Mouse (Mus musculus): Measurements from ENCODE around the gene Lmtk3.

Gene Lmtk3

DNA sequence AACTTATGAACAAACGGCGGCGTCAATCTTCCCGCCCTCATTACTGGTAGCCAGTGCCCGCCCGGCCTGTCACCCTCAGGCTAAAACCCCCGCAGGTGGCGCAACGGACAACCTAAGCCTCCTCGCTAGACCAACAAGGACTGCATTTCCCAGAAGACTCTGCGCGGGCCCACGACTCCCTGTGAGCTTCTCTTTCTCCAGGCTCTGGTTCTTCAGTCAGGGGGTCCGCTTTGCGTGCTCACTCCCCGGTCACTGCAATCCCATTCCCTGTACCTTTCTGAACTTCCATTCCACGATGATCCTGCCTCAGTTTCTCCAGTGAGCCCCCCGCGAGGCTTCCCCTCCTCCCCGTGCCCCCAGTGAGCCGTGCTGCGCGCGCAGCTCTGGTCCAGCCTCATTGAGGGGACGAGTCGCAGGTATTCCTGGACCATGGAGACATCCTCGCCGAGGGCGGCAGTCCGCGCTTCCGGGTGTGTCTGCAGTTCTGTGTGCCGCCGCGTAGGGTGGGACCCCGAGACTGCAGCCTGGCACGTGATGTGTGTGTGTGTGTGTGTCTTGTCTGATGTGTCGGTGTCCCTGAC, at the start of gene Lmtk3:
Lmtk3 (plus strand) TSS at position 228 of the 581 bp plus-strand sequence.
- DNase-seq (ENCODE audit: low spot score): no peak

DNA sequence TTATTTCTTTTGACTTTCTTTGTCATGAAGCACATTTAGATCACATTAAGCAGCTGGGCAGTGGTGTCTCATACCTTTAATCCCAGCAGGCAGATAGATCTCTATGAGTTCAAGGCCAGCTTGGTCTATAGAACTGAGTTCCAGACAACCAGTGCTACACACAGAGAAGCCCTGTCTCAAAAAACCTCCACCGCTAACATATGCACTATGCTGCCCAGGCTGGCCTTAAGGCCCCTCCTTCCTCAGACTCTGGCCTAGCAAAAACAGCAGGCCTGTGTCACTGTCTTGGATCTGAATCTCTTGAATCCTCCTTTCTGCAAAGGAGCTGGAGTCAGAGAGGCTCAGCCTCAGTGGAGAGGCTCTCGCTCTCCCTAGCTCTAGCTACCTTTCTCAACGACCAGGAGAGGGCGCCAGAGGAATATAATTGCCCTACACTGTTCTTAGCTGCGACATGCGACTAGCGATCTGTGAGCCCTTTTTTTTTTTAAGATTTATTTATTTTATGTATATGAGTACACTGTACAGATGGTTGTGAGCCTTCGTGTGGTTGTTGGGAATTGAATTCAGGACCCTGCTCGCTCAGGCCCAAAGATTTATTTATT, 44.3 kb upstream of the Lmtk3 start:
- DNase-seq (ENCODE audit: low spot score): peak; percentile 81

- DNase-seq (ENCODE audit: low spot score): no peak
Measured at GRCm38 (mm10) chr7:45739820-45740219, 43.7 kb upstream of the Lmtk3 start.

GRCm38 (mm10) chr7:45741308-45741707, 42.2 kb upstream of the Lmtk3 start:
- DNase-seq (ENCODE audit: low spot score): no peak

DNA sequence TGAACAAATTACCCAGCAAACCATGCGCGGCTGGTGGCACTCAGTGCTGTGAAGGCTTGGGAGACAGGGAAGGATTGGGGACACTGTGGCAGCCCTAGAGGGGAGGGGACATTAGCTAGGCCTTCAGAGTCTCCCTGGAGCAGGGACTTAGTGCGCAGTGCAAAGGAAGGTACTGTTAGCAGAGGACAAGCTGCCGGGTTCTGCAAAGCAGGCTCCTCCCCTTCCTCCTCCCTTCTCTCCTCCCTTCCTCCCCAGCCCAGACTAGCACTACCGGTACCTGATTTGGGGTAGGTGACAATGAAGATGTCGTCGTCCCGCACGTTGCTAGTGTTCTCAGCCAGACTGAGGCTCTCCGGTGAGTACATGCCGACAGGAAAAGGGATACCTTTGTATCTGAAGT, 41.8 kb upstream of the Lmtk3 start:
- no peak for DNase-seq (ENCODE audit: low spot score)

- DNase-seq (ENCODE audit: low spot score): no peak
Measured at GRCm38 (mm10) chr7:45742338-45742737, 41.2 kb upstream of the Lmtk3 start.

DNA sequence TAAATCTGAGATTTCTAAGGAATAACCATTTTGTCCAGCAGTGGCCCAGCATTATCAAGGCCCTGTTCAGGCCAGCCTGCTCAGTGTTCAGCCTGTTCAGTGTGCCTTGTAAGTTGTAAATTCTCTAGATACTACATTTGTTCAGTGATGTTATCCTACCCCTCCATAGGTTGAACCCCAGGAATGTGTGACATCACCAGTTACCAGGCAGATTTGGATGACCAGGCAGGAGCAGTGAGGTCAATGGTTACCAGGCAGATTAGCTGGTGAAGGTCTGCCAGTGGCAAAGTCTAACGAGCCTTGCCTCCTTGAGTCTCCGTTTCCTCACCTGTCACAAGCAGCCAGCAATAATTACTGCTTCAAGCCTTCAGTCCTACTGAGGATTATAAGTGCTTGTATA, 39.2 kb upstream of the Lmtk3 start:
- DNase-seq (ENCODE audit: low spot score): no peak

GRCm38 (mm10) chr7:45746518-45746917, 37.0 kb upstream of the Lmtk3 start:
- DNase-seq (ENCODE audit: low spot score): no peak

DNA sequence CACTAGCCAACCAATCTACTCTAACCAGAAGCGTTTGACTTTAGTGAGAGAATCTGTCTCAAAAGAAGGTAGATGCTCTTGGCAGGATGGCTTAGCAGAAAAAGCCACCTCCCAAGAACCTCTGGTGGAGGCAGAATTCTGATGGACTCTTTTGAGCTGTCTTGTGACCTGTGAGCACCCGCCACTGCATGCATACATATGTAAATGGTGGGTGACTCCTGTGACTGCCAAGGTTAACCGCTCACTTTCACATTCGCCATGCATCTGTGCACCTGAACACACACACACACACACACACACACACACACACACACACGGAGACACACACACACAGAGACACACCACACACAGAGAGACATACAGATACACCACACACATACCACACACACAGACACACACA, 36.1 kb upstream of the Lmtk3 start:
- DNase-seq (ENCODE audit: low spot score): no peak

- no peak for DNase-seq (ENCODE audit: low spot score)
Measured at GRCm38 (mm10) chr7:45748110-45748509, 35.4 kb upstream of the Lmtk3 start.

DNA sequence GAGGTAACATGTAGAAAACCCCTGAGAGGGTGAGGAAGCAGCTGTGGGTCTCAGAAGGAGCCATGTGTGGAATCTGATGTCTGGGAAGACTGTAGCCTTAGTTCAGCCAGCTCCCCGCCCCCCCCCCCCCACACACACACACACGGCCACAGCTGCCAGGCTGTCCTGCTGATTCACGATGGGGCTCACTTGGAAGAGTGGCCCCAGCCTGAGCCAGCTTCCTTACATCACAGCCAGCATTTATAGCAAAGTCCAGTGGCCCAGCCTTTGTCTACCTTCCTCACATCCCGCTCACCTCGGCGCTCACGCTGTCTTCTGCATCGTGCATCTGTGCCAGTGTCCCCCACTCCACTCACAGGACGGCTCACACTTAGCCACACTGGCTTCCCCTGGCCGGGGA, 34.1 kb upstream of the Lmtk3 start:
- no peak for DNase-seq (ENCODE audit: low spot score)

- DNase-seq (ENCODE audit: low spot score): no peak
Measured at GRCm38 (mm10) chr7:45750162-45750561, 33.4 kb upstream of the Lmtk3 start.

GRCm38 (mm10) chr7:45755703-45756102, 27.8 kb upstream of the Lmtk3 start:
- DNase-seq (ENCODE audit: low spot score): no peak

DNA sequence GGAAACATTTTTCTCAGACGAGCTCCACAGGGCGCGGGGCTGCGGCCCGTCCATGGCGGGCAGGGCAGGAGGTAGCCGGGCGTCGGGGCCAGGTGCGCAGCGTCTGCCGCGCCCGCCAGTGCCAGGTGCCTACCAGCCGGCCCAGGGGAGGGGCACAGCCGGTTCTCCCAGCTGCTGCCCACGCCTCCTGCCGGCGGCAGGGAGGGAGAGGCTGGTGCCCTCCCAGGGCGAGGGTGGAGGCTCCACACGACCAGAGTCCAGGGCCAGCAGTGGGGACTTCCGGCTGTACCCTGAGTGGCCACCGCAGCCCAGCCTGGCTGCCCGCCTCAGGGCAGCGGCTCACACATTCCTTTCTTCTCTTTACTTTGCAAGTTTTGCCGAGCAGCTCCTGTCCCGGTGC, 24.1 kb upstream of the Lmtk3 start:
- DNase-seq (ENCODE audit: low spot score): no peak

DNA sequence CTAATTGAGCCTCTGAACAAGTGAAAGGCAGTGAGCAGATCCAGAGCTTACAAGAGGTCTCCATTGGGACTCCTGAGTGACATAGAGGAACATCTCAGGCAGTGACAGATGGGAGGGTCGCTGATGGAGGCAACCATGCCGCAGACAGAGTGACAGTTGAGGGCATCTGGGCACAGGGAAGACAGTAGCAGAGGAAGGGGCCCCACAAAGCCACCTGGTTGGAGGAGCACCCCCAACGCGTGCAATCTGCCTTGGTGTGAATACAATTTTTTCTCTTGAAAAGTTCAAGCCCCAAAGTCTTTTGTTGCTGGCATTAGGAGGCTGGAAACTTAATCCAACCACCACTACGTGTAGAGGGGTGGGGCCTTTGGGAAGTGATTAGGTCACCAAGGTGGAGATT, 23.4 kb upstream of the Lmtk3 start:
- no peak for DNase-seq (ENCODE audit: low spot score)

DNA sequence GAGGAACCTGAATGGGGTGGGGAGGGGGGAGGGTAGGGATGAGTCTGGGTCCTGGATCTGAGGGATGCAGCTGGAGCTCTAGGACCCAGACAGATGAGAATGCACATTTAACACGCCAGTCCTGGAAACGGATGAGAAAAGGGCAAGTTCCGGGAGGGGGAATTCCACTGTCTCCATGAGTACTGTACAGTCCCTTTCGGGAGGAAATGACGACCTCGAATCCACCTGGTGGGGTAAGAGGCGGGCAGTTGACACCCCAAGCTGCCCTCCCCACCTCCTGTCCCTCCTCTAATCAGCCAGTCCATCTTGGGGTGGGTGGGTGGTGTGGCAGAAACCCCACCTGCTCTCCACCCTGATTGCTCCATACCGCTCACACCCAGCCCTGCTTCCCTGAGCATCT, 17.5 kb upstream of the Lmtk3 start:
- no peak for DNase-seq (ENCODE audit: low spot score)

GRCm38 (mm10) chr7:45766764-45767163, 16.8 kb upstream of the Lmtk3 start:
- no peak for DNase-seq (ENCODE audit: low spot score)

GRCm38 (mm10) chr7:45767500-45767899, 16.0 kb upstream of the Lmtk3 start:
- no peak for DNase-seq (ENCODE audit: low spot score)

DNA sequence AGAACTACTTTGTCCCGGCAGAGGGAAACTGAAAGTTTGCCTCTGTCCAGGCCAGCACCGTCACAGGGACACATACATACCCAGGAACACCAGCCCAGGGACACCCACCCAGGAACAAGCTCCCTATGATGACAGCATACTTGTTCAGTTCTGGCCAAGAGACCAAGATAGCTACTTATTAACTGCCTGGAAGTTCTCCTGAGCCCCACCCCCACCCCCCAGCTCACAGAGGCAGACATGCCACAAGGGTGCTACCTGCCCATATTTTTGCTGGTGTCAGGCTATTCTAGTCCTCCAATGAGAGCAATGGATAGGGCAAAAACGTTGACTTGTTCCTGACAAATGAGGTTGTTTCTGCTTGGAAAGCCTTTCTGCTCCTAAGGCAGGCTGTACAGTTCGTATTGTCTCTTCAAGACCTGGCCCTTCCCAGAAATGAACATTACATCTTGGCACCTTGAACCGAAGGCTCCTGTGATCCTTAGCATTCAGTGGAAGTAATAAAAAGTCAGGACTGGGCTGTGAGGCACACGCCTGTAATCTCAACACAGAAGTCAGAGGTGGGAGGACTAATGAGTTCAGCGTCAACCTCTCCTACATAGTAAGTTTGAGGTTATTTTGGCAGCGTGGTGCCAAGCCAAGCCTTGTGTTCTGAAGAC, 13.0 kb upstream of the Lmtk3 start:
- DNase-seq (ENCODE audit: low spot score): no peak

DNA sequence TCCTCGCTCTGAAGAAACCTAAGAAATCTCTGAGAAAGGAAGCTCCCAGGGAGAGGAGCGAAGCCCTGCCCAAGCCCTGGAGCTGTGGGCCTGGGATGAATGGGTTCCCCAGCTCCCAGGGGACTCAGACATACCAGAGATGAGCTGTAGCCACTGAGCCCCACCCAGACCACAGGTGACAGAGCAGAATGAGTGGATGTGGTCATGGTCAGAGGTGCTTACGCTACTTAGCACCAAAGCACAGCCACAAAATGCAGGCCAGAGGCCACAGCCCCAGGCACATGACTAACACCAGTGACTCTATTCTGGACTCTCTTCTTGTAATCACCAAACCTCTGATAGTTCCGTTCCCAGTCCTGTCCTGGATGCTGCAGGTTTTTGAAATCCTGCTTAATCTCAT, 12.4 kb upstream of the Lmtk3 start:
- no peak for DNase-seq (ENCODE audit: low spot score)

GRCm38 (mm10) chr7:45775237-45775636, 8.3 kb upstream of the Lmtk3 start:
- DNase-seq (ENCODE audit: low spot score): no peak

DNA sequence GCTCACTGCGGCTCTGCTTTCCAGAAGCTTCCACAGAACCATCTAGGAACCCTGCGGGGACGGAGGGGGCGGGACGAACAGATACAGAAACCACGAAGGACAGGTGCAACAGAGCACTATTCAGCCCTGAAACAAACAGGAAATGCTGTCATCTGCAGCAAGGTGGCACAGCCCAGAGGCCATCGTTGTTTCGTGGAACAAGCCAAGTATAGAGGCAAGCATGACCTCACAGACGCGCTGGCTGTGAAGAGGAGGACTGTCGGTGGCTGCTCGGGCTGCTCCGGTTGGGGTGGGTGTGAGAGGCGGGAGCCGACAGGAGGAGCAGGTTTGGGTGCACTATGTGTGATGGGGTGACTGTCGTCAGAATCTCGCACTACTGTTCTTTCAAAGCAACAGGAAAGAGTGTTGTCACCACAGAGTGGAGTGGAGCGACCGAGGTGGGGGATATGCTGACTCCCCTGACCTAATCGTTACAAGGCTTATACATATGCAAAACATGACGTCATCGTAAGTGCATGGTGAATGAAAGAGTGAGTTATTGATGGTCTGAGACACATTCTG, 4.4 kb upstream of the Lmtk3 start:
- DNase-seq (ENCODE audit: low spot score): no peak

DNA sequence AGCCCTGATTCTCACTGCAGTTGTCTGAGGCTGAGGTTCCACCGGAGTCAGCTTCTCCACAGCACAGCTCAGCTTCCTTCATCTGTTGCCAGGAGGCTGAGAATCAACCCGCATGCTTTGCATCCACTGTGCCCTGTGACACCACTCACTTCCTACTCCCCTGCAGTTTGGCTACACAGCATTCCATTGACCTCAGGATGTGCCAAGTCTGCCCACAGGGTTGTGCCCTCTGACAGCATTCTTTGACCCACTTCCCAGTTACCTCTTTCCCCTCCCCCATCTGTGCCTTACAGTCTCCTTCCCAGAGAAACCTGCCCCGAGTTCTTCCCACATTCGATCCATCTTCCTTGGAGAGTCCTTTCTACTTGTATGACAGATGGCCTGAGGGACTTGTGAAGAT, 1.3 kb upstream of the Lmtk3 start:
- no peak for DNase-seq (ENCODE audit: low spot score)
